Mouse (Mus musculus): Measurements from ENCODE around the gene Tgfa. TPM values are rescaled to one million over a fixed set of nuclear protein-coding genes. Genes with fewer than 3 reads are reported as not detected.
A peak's percentile ranks its signal among the peaks of the same experiment; 100 is the strongest.

Tgfa gene
- polyA plus RNA-seq, 1 experiment from 2014 or later, result 7.2 TPM

- Histone ChIP-seq H3K36me3 (ENCODE audit: control insufficient read depth, insufficient read depth, low read length) (no peaks in the 10 kb centered on the region), H3K27ac (ENCODE audit: low read length) (no peak overlapping the region), H3K9me3 (replicated peaks; ENCODE audit: control insufficient read depth, low read length) (no peaks in the 10 kb centered on the region), H3K4me1 (ENCODE audit: control insufficient read depth, insufficient read depth, low read length) (0 out of 2 replicates have a peak, but pooled peaks cover 7% of the 10 kb centered on the region), H3K27me3 (ENCODE audit: control insufficient read depth, insufficient read depth, low read length) (no peaks in the 10 kb centered on the region), H3K4me3 (replicated peaks; ENCODE audit: low read length) (no peak overlapping the region), H3K9ac (ENCODE audit: low read length) (no peak overlapping the region), H3K4me2 (ENCODE audit: low read depth, low read length) (no peak overlapping the region)
- ATAC-seq (ENCODE audit: insufficient read depth, low FRiP score), result no peak
- 68% methylated on average over 12 of the region's 12 CpGs for WGBS
Measured at GRCm38 (mm10) chr6:86211081-86211763, 16.2 kb downstream of the Tgfa start.

- ATAC-seq (ENCODE audit: insufficient read depth, low FRiP score), result no peak
- H3K9me3 ChIP-seq (replicated peaks; ENCODE audit: control insufficient read depth, low read length), result no peaks in the 10 kb centered on the region
- no peaks in the 10 kb centered on the region for H3K36me3 ChIP-seq (ENCODE audit: control insufficient read depth, insufficient read depth, low read length)
- no peaks in the 10 kb centered on the region for H3K27me3 ChIP-seq (ENCODE audit: control insufficient read depth, insufficient read depth, low read length)
- 0 out of 2 replicates have a peak, but pooled peaks cover 7% of the 10 kb centered on the region for H3K4me1 ChIP-seq (ENCODE audit: control insufficient read depth, insufficient read depth, low read length)
- 60% methylated on average over 3 of the region's 3 CpGs for WGBS
- no peak overlapping the region for H3K4me2 ChIP-seq (ENCODE audit: low read depth, low read length)
- H3K4me3 ChIP-seq (replicated peaks; ENCODE audit: low read length), result no peak overlapping the region
- H3K27ac ChIP-seq (ENCODE audit: low read length), result no peak overlapping the region
- H3K9ac ChIP-seq (ENCODE audit: low read length), result no peak overlapping the region
Measured at GRCm38 (mm10) chr6:86212871-86213640, 18.0 kb downstream of the Tgfa start.

DNA sequence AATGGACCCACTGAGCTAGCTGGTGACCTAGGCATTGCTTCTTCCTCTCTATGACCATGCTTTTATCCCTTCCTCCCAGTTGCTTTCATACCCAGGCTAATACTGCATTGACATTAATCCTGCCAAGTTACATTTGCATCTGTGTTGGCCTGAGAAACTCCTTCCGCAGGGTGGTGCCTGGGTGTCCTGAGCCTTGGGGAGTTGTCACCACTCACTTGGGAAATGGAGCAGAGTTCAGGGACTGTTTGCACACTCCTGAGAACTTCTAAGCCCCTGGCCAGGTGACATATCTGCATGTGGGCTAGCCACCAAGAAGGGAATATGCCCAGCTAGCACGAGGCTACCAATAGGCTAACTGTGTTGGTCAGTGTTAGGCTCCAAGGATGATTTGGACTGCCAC, 23.0 kb downstream of the Tgfa start:
- ATAC-seq (ENCODE audit: insufficient read depth, low FRiP score), result peak; percentile 44; the same call in 1 of the 2 replicates
- Histone ChIP-seq H3K36me3 (ENCODE audit: control insufficient read depth, insufficient read depth, low read length) (no peaks in the 10 kb centered on the region), H3K9me3 (replicated peaks; ENCODE audit: control insufficient read depth, low read length) (no peaks in the 10 kb centered on the region), H3K4me1 (ENCODE audit: control insufficient read depth, insufficient read depth, low read length) (peaks cover 26% of the 10 kb centered on the region), H3K9ac (ENCODE audit: low read length) (no peak overlapping the region), H3K27me3 (ENCODE audit: control insufficient read depth, insufficient read depth, low read length) (no peaks in the 10 kb centered on the region), H3K4me3 (replicated peaks; ENCODE audit: low read length) (no peak overlapping the region), H3K27ac (ENCODE audit: low read length) (peak overlapping the region; percentile 62), H3K4me2 (ENCODE audit: low read depth, low read length) (no peak overlapping the region)
- 75% methylated on average over 2 of the region's 2 CpGs for WGBS

GRCm38 (mm10) chr6:86218739-86219138, 23.7 kb downstream of the Tgfa start:
- Histone ChIP-seq H3K9me3 (replicated peaks; ENCODE audit: control insufficient read depth, low read length) (no peaks in the 10 kb centered on the region), H3K4me1 (ENCODE audit: control insufficient read depth, insufficient read depth, low read length) (peaks cover 26% of the 10 kb centered on the region), H3K27me3 (ENCODE audit: control insufficient read depth, insufficient read depth, low read length) (no peaks in the 10 kb centered on the region), H3K27ac (ENCODE audit: low read length) (peak overlapping the region; percentile 84), H3K4me3 (replicated peaks; ENCODE audit: low read length) (no peak overlapping the region), H3K4me2 (ENCODE audit: low read depth, low read length) (no peak overlapping the region), H3K9ac (ENCODE audit: low read length) (no peak overlapping the region), H3K36me3 (ENCODE audit: control insufficient read depth, insufficient read depth, low read length) (no peaks in the 10 kb centered on the region)
- ATAC-seq (ENCODE audit: insufficient read depth, low FRiP score), result no peak
- 78% methylated on average over 4 of the region's 4 CpGs for WGBS

DNA sequence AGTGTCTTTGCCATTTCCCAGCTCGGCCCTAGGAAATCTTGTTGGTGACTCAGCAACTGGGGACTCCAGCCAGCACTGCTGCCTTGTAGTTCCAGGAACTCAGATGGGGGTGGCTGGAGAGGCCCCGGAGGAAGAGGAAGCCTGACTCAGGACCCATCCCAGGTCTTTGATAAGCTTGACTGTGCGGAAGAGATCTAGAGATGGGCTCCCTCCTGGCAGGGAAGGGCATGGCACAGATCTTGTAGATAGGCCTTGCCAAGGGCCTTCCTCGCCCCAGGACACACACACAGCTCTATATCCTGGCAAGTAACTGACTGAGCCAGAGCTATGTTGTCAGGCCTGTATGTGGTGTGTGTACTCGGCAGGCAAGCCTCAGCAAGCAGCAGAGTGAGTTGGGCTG, 24.5 kb downstream of the Tgfa start:
- Histone ChIP-seq H3K9me3 (replicated peaks; ENCODE audit: control insufficient read depth, low read length) (no peaks in the 10 kb centered on the region), H3K4me2 (ENCODE audit: low read depth, low read length) (no peak overlapping the region), H3K4me3 (replicated peaks; ENCODE audit: low read length) (no peak overlapping the region), H3K27ac (ENCODE audit: low read length) (peak overlapping the region; percentile 84), H3K36me3 (ENCODE audit: control insufficient read depth, insufficient read depth, low read length) (no peaks in the 10 kb centered on the region), H3K4me1 (ENCODE audit: control insufficient read depth, insufficient read depth, low read length) (peaks cover 26% of the 10 kb centered on the region), H3K9ac (ENCODE audit: low read length) (no peak overlapping the region), H3K27me3 (ENCODE audit: control insufficient read depth, insufficient read depth, low read length) (no peaks in the 10 kb centered on the region)
- peak; percentile 51; the same call in 1 of the 2 replicates for ATAC-seq (ENCODE audit: insufficient read depth, low FRiP score)
- WGBS, result 48% methylated on average over 5 of the region's 5 CpGs

- no peaks in the 10 kb centered on the region for H3K36me3 ChIP-seq (ENCODE audit: control insufficient read depth, insufficient read depth, low read length)
- H3K27ac ChIP-seq (ENCODE audit: low read length), result peak overlapping the region; percentile 84
- no peak overlapping the region for H3K4me2 ChIP-seq (ENCODE audit: low read depth, low read length)
- peaks cover 26% of the 10 kb centered on the region for H3K4me1 ChIP-seq (ENCODE audit: control insufficient read depth, insufficient read depth, low read length)
- H3K9ac ChIP-seq (ENCODE audit: low read length), result peak overlapping the region; percentile 39; the same call in 1 of the 2 replicates
- no peak for ATAC-seq (ENCODE audit: insufficient read depth, low FRiP score)
- no peak overlapping the region for H3K4me3 ChIP-seq (replicated peaks; ENCODE audit: low read length)
- H3K9me3 ChIP-seq (replicated peaks; ENCODE audit: control insufficient read depth, low read length), result no peaks in the 10 kb centered on the region
- 61% methylated on average over 4 of the region's 4 CpGs for WGBS
- no peaks in the 10 kb centered on the region for H3K27me3 ChIP-seq (ENCODE audit: control insufficient read depth, insufficient read depth, low read length)
Measured at GRCm38 (mm10) chr6:86220171-86220570, 25.1 kb downstream of the Tgfa start.

GRCm38 (mm10) chr6:86222381-86222780, 27.4 kb downstream of the Tgfa start:
- Histone ChIP-seq H3K4me1 (ENCODE audit: control insufficient read depth, insufficient read depth, low read length) (peaks cover 26% of the 10 kb centered on the region), H3K27me3 (ENCODE audit: control insufficient read depth, insufficient read depth, low read length) (no peaks in the 10 kb centered on the region), H3K9ac (ENCODE audit: low read length) (no peak overlapping the region), H3K9me3 (replicated peaks; ENCODE audit: control insufficient read depth, low read length) (no peaks in the 10 kb centered on the region), H3K27ac (ENCODE audit: low read length) (peak overlapping the region; percentile 87), H3K4me2 (ENCODE audit: low read depth, low read length) (no peak overlapping the region), H3K36me3 (ENCODE audit: control insufficient read depth, insufficient read depth, low read length) (no peaks in the 10 kb centered on the region), H3K4me3 (replicated peaks; ENCODE audit: low read length) (no peak overlapping the region)
- ATAC-seq (ENCODE audit: insufficient read depth, low FRiP score), result peak; percentile 81; the same call in 1 of the 2 replicates
- 30% methylated on average over 7 of the region's 7 CpGs for WGBS

GRCm38 (mm10) chr6:86225604-86226003, 30.6 kb downstream of the Tgfa start:
- peak overlapping the region; percentile 26 for H3K27ac ChIP-seq (ENCODE audit: low read length)
- ATAC-seq (ENCODE audit: insufficient read depth, low FRiP score), result no peak
- no peak overlapping the region for H3K9ac ChIP-seq (ENCODE audit: low read length)
- H3K27me3 ChIP-seq (ENCODE audit: control insufficient read depth, insufficient read depth, low read length), result no peaks in the 10 kb centered on the region
- no peaks in the 10 kb centered on the region for H3K36me3 ChIP-seq (ENCODE audit: control insufficient read depth, insufficient read depth, low read length)
- no peak overlapping the region for H3K4me2 ChIP-seq (ENCODE audit: low read depth, low read length)
- H3K9me3 ChIP-seq (replicated peaks; ENCODE audit: control insufficient read depth, low read length), result no peaks in the 10 kb centered on the region
- H3K4me3 ChIP-seq (replicated peaks; ENCODE audit: low read length), result no peak overlapping the region
- peaks cover 18% of the 10 kb centered on the region; the same call in 1 of the 2 replicates for H3K4me1 ChIP-seq (ENCODE audit: control insufficient read depth, insufficient read depth, low read length)

DNA sequence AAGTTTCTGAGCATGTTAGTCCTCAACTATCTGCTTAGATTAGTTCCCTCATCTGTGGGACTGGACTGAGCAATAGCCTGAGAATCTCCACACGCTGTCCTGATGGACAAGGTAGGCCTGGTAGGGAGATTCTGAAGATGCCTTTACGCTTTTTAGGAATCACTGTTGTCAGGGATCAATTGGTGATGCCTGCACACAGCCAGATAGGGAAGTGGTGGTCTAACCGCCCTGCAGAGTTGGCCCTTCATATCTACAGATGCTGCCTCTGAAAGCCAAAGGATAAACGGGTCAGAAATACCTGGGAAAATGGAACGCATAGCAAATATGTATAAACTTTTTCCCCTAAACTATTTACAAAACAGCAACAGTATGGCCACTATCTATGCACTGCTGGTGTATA, 37.3 kb downstream of the Tgfa start:
- Histone ChIP-seq H3K4me1 (ENCODE audit: control insufficient read depth, insufficient read depth, low read length) (peaks cover 16% of the 10 kb centered on the region; the same call in 1 of the 2 replicates), H3K27me3 (ENCODE audit: control insufficient read depth, insufficient read depth, low read length) (no peaks in the 10 kb centered on the region), H3K9ac (ENCODE audit: low read length) (no peak overlapping the region), H3K36me3 (ENCODE audit: control insufficient read depth, insufficient read depth, low read length) (no peaks in the 10 kb centered on the region), H3K27ac (ENCODE audit: low read length) (no peak overlapping the region), H3K4me3 (replicated peaks; ENCODE audit: low read length) (no peak overlapping the region), H3K9me3 (replicated peaks; ENCODE audit: control insufficient read depth, low read length) (no peaks in the 10 kb centered on the region), H3K4me2 (ENCODE audit: low read depth, low read length) (no peak overlapping the region)
- no peak for ATAC-seq (ENCODE audit: insufficient read depth, low FRiP score)
- 84% methylated on average over 5 of the region's 5 CpGs for WGBS

Measured in stomach, embryonic 16.5 days (tissue).